Mouse (Mus musculus) R1 (cell line): ENCODE data around the gene Slc12a7.
A peak's percentile ranks its signal among the peaks of the same experiment; 100 is the strongest.

Experiments
- DNase-seq: peaks from one replicate; pipeline ENCODE4 v3.0.0-alpha.2; 2018; ENCODE audit warnings: low read depth, low spot score

Slc12a7 gene

GRCm38 (mm10) chr13:73760126-73760525, 27.2 kb downstream of the Slc12a7 start:
- no peak for DNase-seq

GRCm38 (mm10) chr13:73762938-73763337, 30.0 kb downstream of the Slc12a7 start:
- no peak for DNase-seq

- peak; percentile 92 for DNase-seq
Measured at GRCm38 (mm10) chr13:73763439-73764255, 30.8 kb downstream of the Slc12a7 start.

GRCm38 (mm10) chr13:73764256-73764775, 31.4 kb downstream of the Slc12a7 start:
- DNase-seq: peak; percentile 61

- DNase-seq: peak; percentile 84
Measured at GRCm38 (mm10) chr13:73765393-73765792, 32.5 kb downstream of the Slc12a7 start.

GRCm38 (mm10) chr13:73767224-73767623, 34.3 kb downstream of the Slc12a7 start:
- DNase-seq: no peak

GRCm38 (mm10) chr13:73767754-73768153, 34.9 kb downstream of the Slc12a7 start:
- DNase-seq: no peak

- peak; percentile 49 for DNase-seq
Measured at GRCm38 (mm10) chr13:73768311-73768710, 35.4 kb downstream of the Slc12a7 start.

- peak; percentile 15 for DNase-seq
Measured at GRCm38 (mm10) chr13:73769916-73770682, 37.2 kb downstream of the Slc12a7 start.

GRCm38 (mm10) chr13:73771131-73771530, 38.2 kb downstream of the Slc12a7 start:
- no peak for DNase-seq

- no peak for DNase-seq
Measured at GRCm38 (mm10) chr13:73772655-73773054, 39.8 kb downstream of the Slc12a7 start.

GRCm38 (mm10) chr13:73773519-73774205, 40.8 kb downstream of the Slc12a7 start:
- DNase-seq: no peak

- no peak for DNase-seq
Measured at GRCm38 (mm10) chr13:73775786-73776185, 42.9 kb downstream of the Slc12a7 start.

GRCm38 (mm10) chr13:73777578-73777977, 44.7 kb downstream of the Slc12a7 start:
- no peak for DNase-seq

- DNase-seq: peak; percentile 96
Measured at GRCm38 (mm10) chr13:73782486-73782885, 49.6 kb downstream of the Slc12a7 start.

GRCm38 (mm10) chr13:73792176-73792575, 59.3 kb downstream of the Slc12a7 start:
- DNase-seq: no peak

GRCm38 (mm10) chr13:73793171-73793570, 60.3 kb downstream of the Slc12a7 start:
- DNase-seq: no peak

- DNase-seq: no peak
Measured at GRCm38 (mm10) chr13:73799110-73799509, 66.2 kb downstream of the Slc12a7 start.

- no peak for DNase-seq
Measured at GRCm38 (mm10) chr13:73803450-73804178, 70.7 kb downstream of the Slc12a7 start.

GRCm38 (mm10) chr13:73804914-73805313, 72.0 kb downstream of the Slc12a7 start:
- DNase-seq: no peak

- no peak for DNase-seq
Measured at GRCm38 (mm10) chr13:73812936-73813335, 80.0 kb downstream of the Slc12a7 start.
